ENCODE assay signal across 7 mouse cellular contexts in genomic region chr1:167781787-167782484, GRCm38 (mm10).
DNase-seq lines count a peak whose midpoint lies in the region; ATAC-seq and TF ChIP-seq lines count a peak whose summit lies in the region.

No protein-coding gene starts in this region.

- peak; percentile 80 for TF ChIP-seq CTCF in Patski (IDR thresholded peaks at IDR 0.05)
- TF ChIP-seq CTCF in brain, embryonic 14.5 days (IDR thresholded peaks at IDR 0.05; ENCODE audit: borderline replicate concordance, extremely low read depth, insufficient read depth, insufficient read length): peak; percentile 65; the same call in 1 of the 2 replicates

- H3K27me3 ChIP-seq in Patski: peaks cover 5% of the 10 kb centered on the region
- no peaks in the 10 kb centered on the region for H3K27me3 ChIP-seq in forebrain, embryonic 14.5 days (replicated peaks; ENCODE audit: control insufficient read depth, insufficient read depth, low read length)
- H3K27me3 ChIP-seq in hindbrain, embryonic 10.5 days (ENCODE audit: insufficient read depth, poor library complexity, severe bottlenecking): peaks cover 4% of the 10 kb centered on the region
- H3K27me3 ChIP-seq in lung, embryonic 16.5 days (ENCODE audit: control insufficient read depth, insufficient read depth, low read depth, low read length): no peaks in the 10 kb centered on the region

- TF ChIP-seq POLR2A in brain, embryonic 14.5 days (IDR thresholded peaks at IDR 0.05; ENCODE audit: borderline replicate concordance, extremely low read depth, insufficient read depth, insufficient read length, poor library complexity, severe bottlenecking): no peak

- H3K4me2 ChIP-seq in forebrain, embryonic 14.5 days (ENCODE audit: low read length): no peak overlapping the region
- no peak overlapping the region for H3K4me2 ChIP-seq in lung, embryonic 16.5 days (ENCODE audit: low read depth, low read length)

- H3K36me3 ChIP-seq in forebrain, embryonic 14.5 days (ENCODE audit: control insufficient read depth, insufficient read depth, low read length): no peaks in the 10 kb centered on the region
- H3K36me3 ChIP-seq in hindbrain, embryonic 10.5 days: no peaks in the 10 kb centered on the region
- no peaks in the 10 kb centered on the region for H3K36me3 ChIP-seq in lung, embryonic 16.5 days (ENCODE audit: control insufficient read depth, insufficient read depth, low read length)

- POLR2A ChIA-PET in Patski (lab: Charles Lee): no interaction called here

- CTCF ChIA-PET in Patski (lab: Charles Lee): interaction anchor here (0.5 to 1.7 kb wide), 3 partner anchors 8 to 134 kb away, joined by 3 to 4 read pairs (median 4); no protein-coding TSS in a partner anchor

- no peak overlapping the region for H3K27ac ChIP-seq in forebrain, embryonic 14.5 days (ENCODE audit: low read depth, low read length)
- no peak overlapping the region for H3K27ac ChIP-seq in hindbrain, embryonic 10.5 days
- no peak overlapping the region for H3K27ac ChIP-seq in lung, embryonic 16.5 days (ENCODE audit: low read length)

- WGBS in forebrain, embryonic 14.5 days: 34% methylated on average over 10 of the region's 10 CpGs
- WGBS in hindbrain, embryonic 10.5 days: 40% methylated on average over 10 of the region's 10 CpGs
- 53% methylated on average over 10 of the region's 10 CpGs for WGBS in lung, embryonic 16.5 days

- no peak overlapping the region for H3K4me3 ChIP-seq in forebrain, embryonic 14.5 days (ENCODE audit: low read depth, low read length)
- no peak overlapping the region for H3K4me3 ChIP-seq in hindbrain, embryonic 10.5 days
- no peak overlapping the region for H3K4me3 ChIP-seq in lung, embryonic 16.5 days (ENCODE audit: low read length)

- H3K4me1 ChIP-seq in forebrain, embryonic 14.5 days (ENCODE audit: control insufficient read depth, insufficient read depth, low read length): no peaks in the 10 kb centered on the region
- peaks cover 8% of the 10 kb centered on the region for H3K4me1 ChIP-seq in hindbrain, embryonic 10.5 days (replicated peaks)
- peaks cover 4% of the 10 kb centered on the region; the same call in 1 of the 2 replicates for H3K4me1 ChIP-seq in lung, embryonic 16.5 days (replicated peaks; ENCODE audit: control insufficient read depth, insufficient read depth, low read length)

- H3K9me3 ChIP-seq in forebrain, embryonic 14.5 days (replicated peaks; ENCODE audit: control insufficient read depth, low read length): no peaks in the 10 kb centered on the region
- H3K9me3 ChIP-seq in hindbrain, embryonic 10.5 days: no peaks in the 10 kb centered on the region
- no peaks in the 10 kb centered on the region for H3K9me3 ChIP-seq in lung, embryonic 16.5 days (ENCODE audit: control insufficient read depth, low read length)

- peak; percentile 34 for DNase-seq in Patski (ENCODE audit: low read depth, low spot score)
- DNase-seq in brain, embryonic 14.5 days (ENCODE audit: low read depth): peak; percentile 89
- peak; percentile 81 for DNase-seq in forebrain, embryonic 14.5 days (ENCODE audit: low spot score)
- DNase-seq in hindbrain, embryonic 10.5 days (ENCODE audit: low spot score): peak; percentile 66
- peak; percentile 59 for DNase-seq in layer of hippocampus, adult 11-12 months (ENCODE audit: low spot score)
- DNase-seq in right cerebral cortex, postnatal 14 days: peak; percentile 35

- no peak for ATAC-seq in Patski
- peak; percentile 50; the same call in 1 of the 2 replicates for ATAC-seq in forebrain, embryonic 14.5 days
- peak; percentile 61 for ATAC-seq in lung, embryonic 16.5 days (ENCODE audit: low read depth)

- no peak overlapping the region for H3K9ac ChIP-seq in forebrain, embryonic 14.5 days (ENCODE audit: low read length)
- H3K9ac ChIP-seq in lung, embryonic 16.5 days (ENCODE audit: low read length): no peak overlapping the region

- in situ Hi-C loops in Patski (cut with MboI; ENCODE audit: low pct_unique_long_range_greater_than_20kb): loop anchor here (25.0 kb wide), 1 partner anchor 370 kb away; no protein-coding TSS in a partner anchor

Comparison
In these comparisons a context has a peak if more than half of its experiments do, and no peak if none do; other contexts are left out.
1. DNase-seq: peak in every context shown above with its lines; median percentile 89 in brain, embryonic 14.5 days; 81 in forebrain, embryonic 14.5 days; 66 in hindbrain, embryonic 10.5 days; 59 in layer of hippocampus, adult 11-12 months; 35 in right cerebral cortex, postnatal 14 days; 34 in Patski.